ENCODE assay signal across 20 mouse cellular contexts in genomic region chr15:89300180-89300579, GRCm38 (mm10). TPM values are rescaled to one million over a fixed set of nuclear protein-coding genes. Genes with fewer than 3 reads are reported as not detected.
"Had no signal": no experiment of that assay in that cellular context is flagged by ENCODE, and none has a peak within 500 bp of the region (broad histone marks: within the 10 kb centered on the region; RNA-seq: fewer than 3 reads in every experiment).

No protein-coding gene starts in this region.

- H3K9me3 ChIP-seq: hindbrain, embryonic 13.5 days; limb, embryonic 15.5 days; midbrain, embryonic 10.5 days; neural tube, embryonic 12.5 days had no signal

- H3K27ac ChIP-seq: hindbrain, embryonic 13.5 days; hindbrain, postnatal 0 days; left cerebral cortex, adult 2 months; limb, embryonic 15.5 days; liver, embryonic 14.5 days; midbrain, embryonic 10.5 days; neural tube, embryonic 12.5 days; stomach, postnatal 0 days had no signal

- H3K4me1 ChIP-seq: hindbrain, embryonic 13.5 days; limb, embryonic 15.5 days; midbrain, embryonic 10.5 days; neural tube, embryonic 12.5 days had no signal

- H3K4me3 ChIP-seq: hindbrain, embryonic 13.5 days; layer of hippocampus, adult 2 months; left cerebral cortex, adult 2 months; limb, embryonic 15.5 days; midbrain, embryonic 10.5 days; neural tube, embryonic 12.5 days had no signal

- H3K27me3 ChIP-seq: hindbrain, embryonic 13.5 days; limb, embryonic 15.5 days; neural tube, embryonic 12.5 days had no signal

- DNase-seq: lung, adult 18-20 months; lung, postnatal 4 days; midbrain, embryonic 14.5 days; thymus, postnatal 4 days had no signal

- H3K9ac ChIP-seq: hindbrain, embryonic 13.5 days; limb, embryonic 15.5 days; liver, embryonic 14.5 days; neural tube, embryonic 12.5 days had no signal

- H3K4me2 ChIP-seq: hindbrain, embryonic 13.5 days; limb, embryonic 15.5 days; neural tube, embryonic 12.5 days had no signal

- ATAC-seq: hindbrain, postnatal 0 days had no signal

RNA-seq across cellular contexts. Expression of gene Adm2, which starts 22.3 kb away (rescaled TPM):
- total RNA-seq: hindbrain, postnatal 0 days; layer of hippocampus, adult 2 months; layer of hippocampus, postnatal 14 days; left cerebral cortex, adult 2 months; left cerebral cortex, postnatal 25 days; megakaryocyte, adult 5-6 weeks; neutrophil, adult 5-6 weeks had no signal
- polyA plus RNA-seq: hindbrain, embryonic 13.5 days; hindbrain, postnatal 0 days; limb, embryonic 11.5 days; midbrain, embryonic 14.5 days; neural tube, embryonic 12.5 days had no signal

RNA-seq across cellular contexts. Expression of gene Miox, which starts 34.0 kb away (rescaled TPM):
- total RNA-seq: hindbrain, postnatal 0 days; layer of hippocampus, adult 2 months; layer of hippocampus, postnatal 14 days; left cerebral cortex, adult 2 months; left cerebral cortex, postnatal 25 days; neutrophil, adult 5-6 weeks had no signal
- polyA plus RNA-seq: hindbrain, embryonic 13.5 days; hindbrain, postnatal 0 days; intestine, embryonic 14.5 days; limb, embryonic 11.5 days; limb, embryonic 15.5 days; lung, embryonic 16.5 days; midbrain, embryonic 10.5 days; midbrain, embryonic 14.5 days; neural tube, embryonic 12.5 days; stomach, postnatal 0 days had no signal
